Mouse (Mus musculus) left cerebral cortex, postnatal 4 days (tissue): ENCODE data around the gene 1700019N19Rik. TPM values are rescaled to one million over a fixed set of nuclear protein-coding genes. Genes with fewer than 3 reads are reported as not detected.

Experiments used
- total RNA-seq, 2 experiments: library from RNA; stranded (reverse); gene quantifications; 2 replicates each; pipeline ENCODE4 v1.2.3; 2021

The 1700019N19Rik gene
- total RNA-seq, 2 experiments from 2014 or later: not detected

Other genes starting within 250 kb of the 1700019N19Rik start
- gene Pnlip, start 142.0 kb downstream of the 1700019N19Rik start, total RNA-seq: 1 to 10 TPM; 3.0 to 4.6 TPM
- under 1 TPM in 1 of 2 experiments, not detected in 1; 0.44 TPM for gene Pnliprp1, start 65.6 kb downstream of the 1700019N19Rik start, total RNA-seq
- gene Pnliprp2, start 34.7 kb downstream of the 1700019N19Rik start, total RNA-seq: under 1 TPM in 1 of 2 experiments, not detected in 1; 0.22 TPM
- under 1 TPM; 0.58 to 0.62 TPM for gene Eno4, start 149.0 kb upstream of the 1700019N19Rik start, total RNA-seq
- gene Hspa12a, start 149.2 kb upstream of the 1700019N19Rik start, total RNA-seq: 100 to 1,000 TPM; 153 to 159 TPM